Mouse (Mus musculus): Measurements from ENCODE around the gene Snf8. TPM values are rescaled to one million over a fixed set of nuclear protein-coding genes. Genes with fewer than 3 reads are reported as not detected.

Gene Snf8
- polyA plus RNA-seq, 1 experiment from 2014 or later: 34.2 TPM

GRCm38 (mm10) chr11:96075177-96075508, 40.5 kb downstream of the Snf8 start:
- under 1% methylated on average over 15 of the region's 15 CpGs for WGBS
- Histone ChIP-seq H3K27ac (ENCODE audit: low read depth, low read length) (peak overlapping the region; percentile 60), H3K4me3 (ENCODE audit: low read length) (peak overlapping the region; percentile 51), H3K9me3 (ENCODE audit: control insufficient read depth, low read length) (no peaks in the 10 kb centered on the region), H3K4me2 (replicated peaks; ENCODE audit: low read depth, low read length) (peak overlapping the region; percentile 77), H3K4me1 (ENCODE audit: control insufficient read depth, insufficient read depth, low read length) (peaks cover 9% of the 10 kb centered on the region), H3K36me3 (ENCODE audit: control insufficient read depth, insufficient read depth, low read length) (peaks cover 22% of the 10 kb centered on the region; the same call in 1 of the 2 replicates), H3K27me3 (ENCODE audit: control insufficient read depth, insufficient read depth, low read length) (no peaks in the 10 kb centered on the region), H3K9ac (ENCODE audit: low read depth, low read length) (peak overlapping the region; percentile 64)
- no peak for ATAC-seq (ENCODE audit: low FRiP score, low TSS enrichment)

GRCm38 (mm10) chr11:96075509-96076220, 41.0 kb downstream of the Snf8 start, which contains the start of gene Atp5g1:
TSS of gene Atp5g1 (minus strand) at chr11:96075670.
- ATAC-seq (ENCODE audit: low FRiP score, low TSS enrichment): peak; percentile 97
- peak within 1 kb of the TSS; percentile 77 for H3K4me2 ChIP-seq (replicated peaks; ENCODE audit: low read depth, low read length)
- peak within 1 kb of the TSS; percentile 64 for H3K9ac ChIP-seq (ENCODE audit: low read depth, low read length)
- peaks cover 9% of the 10 kb centered on the region for H3K4me1 ChIP-seq (ENCODE audit: control insufficient read depth, insufficient read depth, low read length)
- no peaks in the 10 kb centered on the region for H3K27me3 ChIP-seq (ENCODE audit: control insufficient read depth, insufficient read depth, low read length)
- under 1% methylated on average over 37 of the region's 37 CpGs for WGBS
- peak within 1 kb of the TSS; percentile 51 for H3K4me3 ChIP-seq (ENCODE audit: low read length)
- H3K9me3 ChIP-seq (ENCODE audit: control insufficient read depth, low read length): no peaks in the 10 kb centered on the region
- peaks cover 21% of the 10 kb centered on the region; the same call in 1 of the 2 replicates for H3K36me3 ChIP-seq (ENCODE audit: control insufficient read depth, insufficient read depth, low read length)
- H3K27ac ChIP-seq (ENCODE audit: low read depth, low read length): peak within 1 kb of the TSS; percentile 60

GRCm38 (mm10) chr11:96076221-96077105, 41.8 kb downstream of the Snf8 start:
- Histone ChIP-seq H3K9ac (ENCODE audit: low read depth, low read length) (no peak overlapping the region), H3K9me3 (ENCODE audit: control insufficient read depth, low read length) (no peaks in the 10 kb centered on the region), H3K4me2 (replicated peaks; ENCODE audit: low read depth, low read length) (peak overlapping the region; percentile 41), H3K36me3 (ENCODE audit: control insufficient read depth, insufficient read depth, low read length) (peaks cover 14% of the 10 kb centered on the region; the same call in 1 of the 2 replicates), H3K27me3 (ENCODE audit: control insufficient read depth, insufficient read depth, low read length) (no peaks in the 10 kb centered on the region), H3K4me3 (ENCODE audit: low read length) (peak overlapping the region; percentile 31), H3K27ac (ENCODE audit: low read depth, low read length) (peak overlapping the region; percentile 56; the same call in 1 of the 2 replicates), H3K4me1 (ENCODE audit: control insufficient read depth, insufficient read depth, low read length) (peaks cover 9% of the 10 kb centered on the region)
- no peak for ATAC-seq (ENCODE audit: low FRiP score, low TSS enrichment)
- WGBS: 65% methylated on average over 13 of the region's 13 CpGs

DNA sequence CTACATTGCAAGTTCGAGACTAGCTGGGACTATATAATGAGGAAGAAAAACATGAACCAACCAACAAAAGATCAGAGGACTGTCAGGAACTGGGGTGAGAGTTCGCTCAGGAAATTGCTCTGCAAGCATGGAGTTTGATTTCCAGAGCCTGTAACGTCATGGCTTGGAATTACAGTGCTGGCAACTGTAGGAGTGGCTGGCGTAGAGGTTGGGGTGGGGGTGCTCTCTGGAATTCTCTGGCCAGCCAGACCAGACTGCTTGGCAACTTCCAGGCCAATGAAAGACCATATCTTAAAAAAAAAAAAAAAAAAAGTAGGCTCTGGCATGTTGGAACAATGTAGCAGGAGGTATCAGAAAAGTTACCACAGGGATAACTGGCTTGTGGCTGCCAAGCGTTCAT, 46.1 kb downstream of the Snf8 start:
- 77% methylated on average over 5 of the region's 5 CpGs for WGBS
- no peaks in the 10 kb centered on the region for H3K4me1 ChIP-seq (ENCODE audit: control insufficient read depth, insufficient read depth, low read length)
- no peak for ATAC-seq (ENCODE audit: low FRiP score, low TSS enrichment)
- H3K9ac ChIP-seq (ENCODE audit: low read depth, low read length): no peak overlapping the region
- no peaks in the 10 kb centered on the region for H3K9me3 ChIP-seq (ENCODE audit: control insufficient read depth, low read length)
- H3K36me3 ChIP-seq (ENCODE audit: control insufficient read depth, insufficient read depth, low read length): no peaks in the 10 kb centered on the region
- no peaks in the 10 kb centered on the region for H3K27me3 ChIP-seq (ENCODE audit: control insufficient read depth, insufficient read depth, low read length)
- H3K4me3 ChIP-seq (ENCODE audit: low read length): no peak overlapping the region
- no peak overlapping the region for H3K27ac ChIP-seq (ENCODE audit: low read depth, low read length)
- H3K4me2 ChIP-seq (replicated peaks; ENCODE audit: low read depth, low read length): no peak overlapping the region

DNA sequence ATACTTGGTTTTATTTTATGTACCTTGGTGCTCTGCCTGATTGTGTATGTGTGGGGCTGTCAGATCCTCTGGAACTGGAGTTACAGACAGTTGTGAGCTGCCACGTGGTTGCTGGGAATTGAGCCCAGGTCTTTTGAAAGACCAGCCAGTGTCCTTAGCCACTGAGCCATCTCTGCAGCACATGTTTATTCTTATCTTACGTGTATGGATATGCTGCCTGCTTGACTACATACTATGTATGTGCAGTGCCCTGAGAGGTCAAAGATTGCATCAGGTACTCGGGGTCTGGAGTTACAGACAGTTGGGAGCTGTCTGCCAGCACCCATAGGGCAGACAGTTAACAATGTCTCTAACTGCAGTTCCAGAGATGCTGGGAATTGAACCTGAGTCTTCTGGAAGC, 48.0 kb downstream of the Snf8 start:
- H3K9ac ChIP-seq (ENCODE audit: low read depth, low read length): no peak overlapping the region
- no peak for ATAC-seq (ENCODE audit: low FRiP score, low TSS enrichment)
- H3K4me3 ChIP-seq (ENCODE audit: low read length): no peak overlapping the region
- WGBS: 86% methylated on average over 3 of the region's 3 CpGs
- no peaks in the 10 kb centered on the region for H3K4me1 ChIP-seq (ENCODE audit: control insufficient read depth, insufficient read depth, low read length)
- no peaks in the 10 kb centered on the region for H3K9me3 ChIP-seq (ENCODE audit: control insufficient read depth, low read length)
- no peaks in the 10 kb centered on the region for H3K27me3 ChIP-seq (ENCODE audit: control insufficient read depth, insufficient read depth, low read length)
- H3K36me3 ChIP-seq (ENCODE audit: control insufficient read depth, insufficient read depth, low read length): no peaks in the 10 kb centered on the region
- no peak overlapping the region for H3K4me2 ChIP-seq (replicated peaks; ENCODE audit: low read depth, low read length)
- no peak overlapping the region for H3K27ac ChIP-seq (ENCODE audit: low read depth, low read length)

GRCm38 (mm10) chr11:96087981-96088380, 53.3 kb downstream of the Snf8 start:
- no peak for ATAC-seq (ENCODE audit: low FRiP score, low TSS enrichment)
- Histone ChIP-seq H3K4me1 (ENCODE audit: control insufficient read depth, insufficient read depth, low read length) (no peaks in the 10 kb centered on the region), H3K9ac (ENCODE audit: low read depth, low read length) (no peak overlapping the region), H3K27me3 (ENCODE audit: control insufficient read depth, insufficient read depth, low read length) (no peaks in the 10 kb centered on the region), H3K4me3 (ENCODE audit: low read length) (no peak overlapping the region), H3K9me3 (ENCODE audit: control insufficient read depth, low read length) (peaks cover 4% of the 10 kb centered on the region; the same call in 1 of the 2 replicates), H3K4me2 (replicated peaks; ENCODE audit: low read depth, low read length) (no peak overlapping the region), H3K36me3 (ENCODE audit: control insufficient read depth, insufficient read depth, low read length) (no peaks in the 10 kb centered on the region), H3K27ac (ENCODE audit: low read depth, low read length) (no peak overlapping the region)
- WGBS: 91% methylated on average over 6 of the region's 6 CpGs

DNA sequence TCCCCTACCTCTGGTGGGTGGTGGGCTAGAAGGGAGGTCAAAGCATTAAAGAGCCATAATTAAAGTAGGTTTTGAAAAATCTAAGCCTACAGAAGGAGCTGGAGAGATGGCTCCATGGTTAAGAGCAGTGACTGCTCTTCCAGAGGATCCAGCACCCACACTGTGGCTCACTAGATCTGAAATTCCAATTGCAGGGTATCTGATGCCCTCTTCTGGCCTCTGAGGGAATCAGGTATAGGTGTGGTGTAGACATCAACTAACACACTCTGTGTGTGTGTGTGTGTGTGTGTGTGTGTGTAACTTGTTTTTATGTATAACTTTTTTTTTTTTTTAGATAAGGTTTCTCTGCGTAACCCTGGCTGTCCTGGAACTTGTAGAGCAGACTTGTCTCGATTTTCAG, 56.4 kb downstream of the Snf8 start:
- Histone ChIP-seq H3K4me2 (replicated peaks; ENCODE audit: low read depth, low read length) (no peak overlapping the region), H3K9ac (ENCODE audit: low read depth, low read length) (no peak overlapping the region), H3K27me3 (ENCODE audit: control insufficient read depth, insufficient read depth, low read length) (no peaks in the 10 kb centered on the region), H3K27ac (ENCODE audit: low read depth, low read length) (no peak overlapping the region), H3K4me1 (ENCODE audit: control insufficient read depth, insufficient read depth, low read length) (no peaks in the 10 kb centered on the region), H3K4me3 (ENCODE audit: low read length) (no peak overlapping the region), H3K36me3 (ENCODE audit: control insufficient read depth, insufficient read depth, low read length) (no peaks in the 10 kb centered on the region), H3K9me3 (ENCODE audit: control insufficient read depth, low read length) (peaks cover 4% of the 10 kb centered on the region; the same call in 1 of the 2 replicates)
- no peak for ATAC-seq (ENCODE audit: low FRiP score, low TSS enrichment)
- WGBS: 61% methylated on average over 2 of the region's 2 CpGs

DNA sequence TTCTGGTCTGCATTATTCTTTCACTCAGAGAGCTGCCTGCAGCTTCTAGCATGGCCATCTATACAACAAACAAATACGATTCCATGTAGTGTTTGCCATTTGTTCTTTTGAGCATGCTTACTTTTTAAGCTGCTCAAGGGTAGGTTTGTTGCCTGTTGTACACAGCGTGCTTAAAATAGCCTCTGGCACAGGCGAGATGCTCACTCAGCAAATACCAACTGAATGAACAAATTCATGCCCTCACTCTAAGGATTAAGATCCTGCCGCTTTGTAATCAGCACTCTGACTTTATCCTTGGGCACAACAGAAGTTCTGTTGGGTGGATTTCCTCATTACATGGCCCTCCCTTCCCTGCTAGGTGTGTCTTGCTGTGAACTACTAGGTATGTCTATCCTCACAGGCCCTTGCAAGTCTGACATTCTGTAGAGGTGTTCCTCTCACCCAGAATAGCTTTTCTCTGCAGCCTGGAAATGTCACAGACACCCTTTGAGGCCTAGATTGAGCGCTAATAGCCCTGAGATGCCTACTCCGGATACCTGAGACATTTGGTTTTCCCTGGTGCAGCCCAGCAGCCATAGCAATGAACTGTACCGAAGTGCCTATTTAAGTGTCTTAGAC, 58.1 kb downstream of the Snf8 start:
- no peak overlapping the region for H3K27ac ChIP-seq (ENCODE audit: low read depth, low read length)
- no peak for ATAC-seq (ENCODE audit: low FRiP score, low TSS enrichment)
- no peaks in the 10 kb centered on the region for H3K36me3 ChIP-seq (ENCODE audit: control insufficient read depth, insufficient read depth, low read length)
- no peaks in the 10 kb centered on the region for H3K27me3 ChIP-seq (ENCODE audit: control insufficient read depth, insufficient read depth, low read length)
- H3K4me1 ChIP-seq (ENCODE audit: control insufficient read depth, insufficient read depth, low read length): no peaks in the 10 kb centered on the region
- no peak overlapping the region for H3K4me2 ChIP-seq (replicated peaks; ENCODE audit: low read depth, low read length)
- no peak overlapping the region for H3K9ac ChIP-seq (ENCODE audit: low read depth, low read length)
- peaks cover 4% of the 10 kb centered on the region; the same call in 1 of the 2 replicates for H3K9me3 ChIP-seq (ENCODE audit: control insufficient read depth, low read length)
- WGBS: 43% methylated on average over 7 of the region's 7 CpGs
- H3K4me3 ChIP-seq (ENCODE audit: low read length): no peak overlapping the region

Measured in kidney, embryonic 14.5 days (tissue).